Mouse (Mus musculus) cortical plate, adult 2 months (tissue): ENCODE results near the gene Prss41. TPM values are rescaled to one million over a fixed set of nuclear protein-coding genes. Genes with fewer than 3 reads are reported as not detected.
"Not testable (repeated sequence)": the region's sequence is repeated elsewhere in the genome, so short reads cannot be mapped to it uniquely, and the experiment has no call there.

Source experiments
- H3K27ac ChIP-seq: fragments of 200-500 bp; 2 replicates; pipeline ENCODE4 v1.5.1; 2012; ENCODE audit warnings: low read length, control low read depth, inconsistent platforms; ENCODE audit not compliant: insufficient read depth
- H3K4me1 ChIP-seq: fragments of 200-500 bp; 2 replicates; pipeline ENCODE4 v1.6.1; 2011; ENCODE audit warnings: low read length; ENCODE audit not compliant: control insufficient read depth, insufficient read depth
- H3K4me3 ChIP-seq: fragments of 200-500 bp; 2 replicates; pipeline ENCODE4 v1.5.1; 2011; ENCODE audit warnings: mild to moderate bottlenecking, low read length, control low read depth; ENCODE audit not compliant: insufficient read depth
- CTCF ChIP-seq: fragments of 200-500 bp; IDR thresholded peaks from 2 replicates; pipeline ENCODE4 v1.5.1; 2011; ENCODE audit warnings: mild to moderate bottlenecking, control low read depth, low read length; ENCODE audit not compliant: insufficient read depth; ENCODE audit errors: extremely low read depth
- POLR2A ChIP-seq: fragments of 200-500 bp; IDR thresholded peaks from 2 replicates; pipeline ENCODE4 v1.6.1; 2011; ENCODE audit warnings: mild to moderate bottlenecking, low read length, control low read depth; ENCODE audit not compliant: insufficient read depth; ENCODE audit errors: extremely low read depth
- polyA plus RNA-seq: library from polyadenylated mRNA; depleted of rRNA; stranded (reverse); fragments of >200 nt; gene quantifications from 2 replicates; pipeline ENCODE4 v1.2.3, GENCODE M21; 2012; rRNA removed

The Prss41 gene
- polyA plus RNA-seq = 0.23 and 0.29 TPM in 2 replicates

DNA sequence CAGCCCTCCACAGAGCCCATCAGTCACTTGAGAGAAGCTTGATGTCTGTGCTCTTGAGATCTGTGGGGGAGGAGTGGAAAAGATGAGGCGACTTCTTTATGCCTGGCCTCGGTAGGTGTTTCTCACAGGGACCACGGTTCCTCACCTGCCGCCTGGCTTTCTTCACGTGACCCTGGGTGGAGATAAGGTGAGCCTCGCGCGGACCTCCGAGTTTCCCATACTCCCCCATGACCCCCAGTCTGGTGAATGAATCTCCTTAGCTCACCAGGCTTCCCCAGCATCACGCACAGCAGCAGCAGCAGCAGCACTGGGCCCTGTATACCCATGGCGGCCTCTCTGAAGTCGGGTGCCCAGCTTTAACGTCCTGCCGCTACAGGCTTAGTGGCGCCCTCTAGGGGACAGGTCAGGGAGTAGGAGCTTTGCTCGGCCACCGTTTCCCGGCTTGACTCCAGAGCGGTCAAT lies at the start of gene Prss41, which contains the start of gene Prss32:
TSS of gene Prss41 (minus strand) at position 361 of the 462 bp plus-strand sequence.
TSS of gene Prss32 (plus strand) at position 44 of the 462 bp plus-strand sequence.
- TF ChIP-seq CTCF = peak; percentile 34; the same call in 1 of the 2 replicates
- no peak for TF ChIP-seq POLR2A
- H3K27ac ChIP-seq = no peak within 1 kb of the TSS
- H3K4me1 ChIP-seq = no peaks in the 10 kb centered on the region
- no peak within 1 kb of the TSS for H3K4me3 ChIP-seq

DNA sequence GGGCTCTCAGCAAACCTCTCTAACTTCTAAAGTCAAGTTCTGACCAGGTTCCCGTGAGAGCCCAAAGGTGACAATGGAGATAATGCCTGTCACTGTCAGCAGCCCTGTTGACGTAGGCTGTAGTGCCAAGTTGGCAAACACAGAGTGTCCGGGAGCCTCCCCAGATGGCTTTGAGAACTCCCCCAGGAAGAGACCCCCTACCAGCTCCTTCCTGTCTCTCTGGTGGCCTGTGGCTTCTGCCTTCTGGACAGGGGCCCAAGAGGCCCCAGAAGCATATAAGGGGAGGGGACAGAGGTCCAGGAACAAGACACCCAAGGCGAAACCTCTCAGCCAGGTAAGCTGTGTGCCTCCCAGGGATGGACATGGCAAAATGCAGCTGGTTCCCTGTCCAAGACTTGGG lies 36.6 kb upstream of the Prss41 start, which contains the start of the genes Dcpp1 and Dcpp2:
TSS of gene Dcpp1 (plus strand) at position 301 of the 400 bp plus-strand sequence.
TSS of gene Dcpp2 (plus strand) at position 305 of the 400 bp plus-strand sequence.
- not testable (repeated sequence) for H3K4me1 ChIP-seq, H3K4me3 ChIP-seq, H3K27ac ChIP-seq

DNA sequence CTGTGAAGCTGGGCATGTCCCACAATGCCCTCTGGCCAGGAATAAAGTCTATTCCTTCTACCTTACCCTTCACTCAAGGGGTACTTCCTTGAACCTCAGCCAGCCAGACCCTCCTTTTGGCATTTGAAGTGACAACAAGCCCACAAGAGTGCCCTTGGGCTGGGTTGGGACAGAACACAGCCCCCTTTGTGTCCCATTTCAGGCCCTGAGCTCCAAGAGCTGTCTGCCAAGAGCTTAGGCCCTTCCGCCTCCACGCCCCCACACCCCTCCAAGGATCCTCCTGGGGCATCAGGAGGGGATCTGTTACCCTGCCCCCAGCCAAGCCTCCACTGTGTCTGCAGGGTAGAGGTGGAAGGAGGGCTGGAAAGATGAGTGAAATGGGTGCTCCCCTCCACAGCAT lies 33.2 kb upstream of the Prss41 start:
- no peak overlapping the region for H3K4me3 ChIP-seq
- TF ChIP-seq POLR2A = no peak
- no peak for TF ChIP-seq CTCF
- H3K4me1 ChIP-seq = no peaks in the 10 kb centered on the region
- no peak overlapping the region for H3K27ac ChIP-seq

- Histone ChIP-seq H3K4me3 (no peak overlapping the region), H3K27ac (no peak overlapping the region), H3K4me1 (no peaks in the 10 kb centered on the region)
- TF ChIP-seq CTCF = no peak
- no peak for TF ChIP-seq POLR2A
Observed at GRCm38 (mm10) chr17:23876741-23877140, 32.8 kb upstream of the Prss41 start.

DNA sequence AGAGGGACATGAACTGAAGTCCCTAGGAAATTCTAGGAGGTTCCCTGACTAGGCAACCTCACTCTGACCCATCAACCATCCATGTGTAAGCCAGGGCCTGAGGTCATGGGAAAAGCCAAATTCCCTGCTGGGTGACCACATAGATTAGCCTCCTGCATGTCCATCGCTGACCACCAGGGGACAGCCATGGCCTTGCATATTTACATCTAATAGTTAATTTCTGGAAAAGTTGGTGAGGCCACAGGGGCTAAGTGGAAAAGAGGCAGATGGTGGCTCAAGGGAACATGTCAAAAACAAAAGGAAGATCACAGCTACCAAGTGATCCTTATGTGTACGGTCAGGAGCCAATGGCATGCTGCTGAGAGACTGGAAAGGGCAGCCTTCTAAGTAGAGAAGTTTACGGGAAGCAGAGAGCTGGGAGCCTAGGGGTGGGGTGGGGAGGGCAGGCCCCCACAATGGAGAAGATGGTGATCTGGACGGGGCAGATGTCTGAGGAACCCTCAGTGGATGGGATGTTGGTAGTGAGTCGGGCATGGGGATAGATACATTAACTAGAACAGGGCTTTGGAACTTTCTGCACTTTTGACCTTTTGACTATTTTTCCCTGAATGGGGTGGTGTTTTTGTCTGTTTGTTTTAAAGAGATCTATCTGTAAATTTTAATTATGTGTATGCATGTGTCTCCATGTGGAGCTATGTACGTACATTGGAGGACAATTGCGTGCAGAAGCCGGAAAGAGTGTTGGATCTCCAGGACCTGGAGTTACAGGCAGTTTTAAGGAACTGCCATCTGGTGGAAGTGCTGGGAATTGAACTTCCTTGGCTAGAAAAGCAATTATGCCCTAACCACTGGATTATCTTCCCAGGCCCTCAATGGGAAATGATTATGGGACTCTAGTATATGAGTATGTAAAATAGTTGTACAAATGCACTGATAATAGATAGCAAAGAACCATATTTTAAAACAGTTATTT lies 30.2 kb upstream of the Prss41 start:
- TF ChIP-seq POLR2A = no peak
- TF ChIP-seq CTCF = peak; percentile 66
- Histone ChIP-seq H3K4me1 (no peaks in the 10 kb centered on the region), H3K27ac (no peak overlapping the region), H3K4me3 (no peak overlapping the region)

DNA sequence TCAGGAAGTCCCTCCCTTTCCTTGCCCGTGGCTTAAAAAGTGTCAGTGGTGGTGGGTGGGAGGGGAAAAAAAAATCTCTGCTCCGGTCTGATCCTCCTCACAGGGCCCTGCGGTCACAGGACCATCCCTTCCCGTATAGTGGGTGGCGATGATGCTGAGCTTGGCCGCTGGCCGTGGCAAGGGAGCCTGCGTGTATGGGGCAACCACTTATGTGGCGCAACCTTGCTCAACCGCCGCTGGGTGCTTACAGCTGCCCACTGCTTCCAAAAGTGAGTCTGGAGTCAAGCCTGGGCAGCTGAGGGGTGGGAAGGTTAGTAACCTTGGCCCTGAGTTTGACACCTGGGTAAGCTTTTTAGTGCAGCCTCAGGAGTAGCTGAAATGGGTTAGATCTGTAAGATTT lies 24.5 kb upstream of the Prss41 start:
- H3K4me1 ChIP-seq = no peaks in the 10 kb centered on the region
- no peak overlapping the region for H3K4me3 ChIP-seq
- no peak overlapping the region for H3K27ac ChIP-seq
- TF ChIP-seq POLR2A (no peak), CTCF (no peak)

DNA sequence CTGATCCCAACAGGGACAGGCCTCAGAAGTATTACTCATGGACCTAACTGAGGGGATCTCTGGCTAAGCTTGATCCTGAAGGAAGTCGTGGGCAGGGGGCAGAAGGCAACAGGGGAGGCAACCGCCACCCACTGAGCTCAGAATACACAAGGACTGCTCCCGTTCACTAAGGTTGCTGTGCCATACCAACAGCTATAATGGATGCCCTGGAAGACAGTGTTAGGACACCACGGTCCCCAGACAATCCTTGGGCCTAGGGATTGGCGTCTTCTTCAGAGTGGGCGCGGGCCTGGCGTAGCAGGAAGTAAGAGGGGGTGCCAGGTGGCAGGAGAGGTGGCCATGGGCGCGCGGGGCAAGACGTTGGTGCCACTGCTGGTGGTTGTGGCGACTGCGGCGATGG lies 23.8 kb upstream of the Prss41 start, which contains the start of gene Prss21:
TSS of gene Prss21 (plus strand) at position 301 of the 400 bp plus-strand sequence.
- no peak for TF ChIP-seq CTCF
- no peak for TF ChIP-seq POLR2A
- no peak within 1 kb of the TSS for H3K27ac ChIP-seq
- no peaks in the 10 kb centered on the region for H3K4me1 ChIP-seq
- H3K4me3 ChIP-seq = no peak within 1 kb of the TSS

DNA sequence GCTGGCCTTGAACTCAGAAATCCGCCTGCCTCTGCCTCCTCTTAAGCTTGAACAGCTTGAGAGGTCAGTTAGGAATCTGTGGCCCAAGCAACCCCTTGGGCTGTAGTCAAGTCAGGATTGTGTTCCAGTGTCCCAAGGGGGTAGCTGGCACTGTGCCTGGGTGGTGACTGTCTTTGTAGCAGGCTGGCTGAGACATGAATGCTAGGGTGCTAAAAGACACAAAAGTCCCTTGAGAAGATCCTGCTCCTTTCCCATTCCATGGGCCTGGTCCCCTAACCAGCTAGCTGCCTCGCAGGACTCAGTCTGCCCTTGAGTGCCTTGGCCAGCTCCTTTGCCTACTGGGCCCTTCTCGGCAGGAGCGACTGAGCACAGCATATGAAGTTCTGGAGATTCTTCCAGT lies 19.0 kb upstream of the Prss41 start:
- no peak for TF ChIP-seq POLR2A
- no peak for TF ChIP-seq CTCF
- Histone ChIP-seq H3K27ac (no peak overlapping the region), H3K4me1 (no peaks in the 10 kb centered on the region), H3K4me3 (no peak overlapping the region)

GRCm38 (mm10) chr17:23857913-23858312 lies 13.9 kb upstream of the Prss41 start:
- no peak overlapping the region for H3K4me3 ChIP-seq
- H3K27ac ChIP-seq = no peak overlapping the region
- no peak for TF ChIP-seq POLR2A
- no peak for TF ChIP-seq CTCF
- H3K4me1 ChIP-seq = no peaks in the 10 kb centered on the region

DNA sequence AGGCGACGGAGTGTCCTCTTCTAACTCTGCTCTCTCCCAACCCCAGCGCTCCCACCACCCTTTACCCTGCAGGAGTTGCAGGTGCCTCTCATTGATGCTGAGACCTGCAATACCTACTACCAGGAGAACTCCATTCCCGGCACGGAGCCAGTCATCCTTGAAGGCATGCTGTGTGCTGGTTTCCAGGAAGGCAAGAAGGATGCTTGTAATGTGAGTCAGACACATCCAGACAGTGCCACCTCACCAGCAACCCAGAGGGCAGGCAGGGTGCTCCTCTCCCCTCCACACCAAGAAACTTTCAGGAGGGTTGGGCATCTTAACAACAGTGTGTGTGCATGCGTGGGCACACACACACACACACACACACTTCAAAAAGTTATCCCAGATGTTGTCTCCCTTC lies 13.2 kb upstream of the Prss41 start:
- TF ChIP-seq POLR2A = no peak
- TF ChIP-seq CTCF = no peak
- Histone ChIP-seq H3K4me3 (no peak overlapping the region), H3K4me1 (no peaks in the 10 kb centered on the region), H3K27ac (no peak overlapping the region)
